Mouse (Mus musculus): ENCODE data around the gene Xpnpep2. TPM values are rescaled to one million over a fixed set of nuclear protein-coding genes. Genes with fewer than 3 reads are reported as not detected.

The Xpnpep2 gene
- 1 to 10 TPM in 1 of 2 experiments, under 1 TPM in 1; 0.49 to 1.7 TPM for total RNA-seq (2021)
- long read RNA-seq, experiment 1, partial matches to known transcripts: 0 of 1 reads
- long read RNA-seq, experiment 1, other reads (novel, unspliced or antisense): 0 of 1 reads
- long read RNA-seq, experiment 2, partial matches to known transcripts: 0 of 1 reads
- long read RNA-seq, experiment 2, other reads (novel, unspliced or antisense): 0 of 1 reads

DNA sequence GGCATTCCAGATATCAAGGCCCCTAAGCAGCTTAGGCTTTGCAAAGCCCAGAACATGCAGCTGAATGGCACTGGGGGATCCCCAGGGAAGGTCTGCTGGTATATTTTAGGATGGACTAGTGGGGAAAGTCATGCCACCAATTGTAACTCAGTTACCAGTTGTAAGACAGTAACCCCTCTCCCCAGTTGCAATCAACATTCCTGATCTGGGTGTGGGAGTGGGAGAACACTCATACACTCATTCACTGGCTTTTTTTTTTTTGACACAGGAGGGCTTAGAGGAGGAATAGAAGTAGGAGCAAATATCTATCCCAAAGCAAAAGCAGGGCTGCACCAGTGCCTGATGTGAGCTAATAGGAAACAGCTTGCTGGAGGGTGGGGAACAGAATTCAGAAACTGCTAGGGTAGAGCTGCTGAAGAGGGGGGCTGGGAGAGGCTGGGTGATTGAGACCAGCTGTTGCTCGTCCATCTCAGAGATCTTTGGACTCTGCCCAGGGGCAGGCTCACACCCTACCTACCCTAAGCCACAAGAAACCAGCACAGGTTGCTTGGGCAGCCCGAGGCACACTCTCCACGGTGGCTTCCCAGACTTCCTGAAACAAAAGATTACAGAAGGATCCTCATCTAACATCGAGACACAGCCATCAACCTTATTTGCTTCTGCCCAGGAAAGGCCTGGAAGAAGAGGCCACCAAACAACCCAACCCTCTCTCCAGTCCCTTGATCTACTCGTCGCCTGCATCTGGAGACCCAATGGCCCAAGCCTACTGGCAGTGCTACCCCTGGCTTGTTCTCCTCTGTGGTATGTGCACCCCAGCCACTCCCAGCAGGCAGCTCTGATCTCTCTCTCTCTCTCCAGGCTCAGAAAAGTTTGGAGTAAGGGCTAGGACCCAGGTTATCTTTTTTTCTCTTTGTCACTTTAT, at the start of gene Xpnpep2:
Gene Xpnpep2 (plus strand): TSS at position 332 of the 922 bp plus-strand sequence.
- peak; percentile 35 for DNase-seq
- intact Hi-C loops (cut with DNase I; ENCODE audit: low total_unique reads): no loop called here

DNA sequence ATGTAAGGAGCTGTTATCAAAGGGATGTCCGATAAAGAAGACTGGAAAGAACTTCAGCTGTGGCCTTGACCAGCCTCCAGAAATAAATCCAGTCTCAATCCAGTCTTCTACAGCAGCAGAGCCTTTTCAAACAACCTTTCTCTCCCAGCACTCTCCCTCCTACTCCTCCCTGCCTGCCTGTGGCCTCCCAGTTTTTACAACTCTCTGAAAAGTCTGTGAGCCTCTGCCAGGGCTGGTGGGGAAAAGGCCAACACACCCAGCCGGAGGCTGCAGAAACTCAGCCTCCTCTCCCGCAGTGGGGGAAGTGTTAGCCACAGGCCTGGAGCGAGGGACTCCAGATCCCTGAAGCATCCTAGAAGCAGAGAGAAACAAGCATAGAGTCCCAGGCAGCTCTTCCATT, 46.0 kb upstream of the Xpnpep2 start:
- DNase-seq: no peak
- intact Hi-C loops (cut with DNase I; ENCODE audit: low total_unique reads): no loop called here

DNA sequence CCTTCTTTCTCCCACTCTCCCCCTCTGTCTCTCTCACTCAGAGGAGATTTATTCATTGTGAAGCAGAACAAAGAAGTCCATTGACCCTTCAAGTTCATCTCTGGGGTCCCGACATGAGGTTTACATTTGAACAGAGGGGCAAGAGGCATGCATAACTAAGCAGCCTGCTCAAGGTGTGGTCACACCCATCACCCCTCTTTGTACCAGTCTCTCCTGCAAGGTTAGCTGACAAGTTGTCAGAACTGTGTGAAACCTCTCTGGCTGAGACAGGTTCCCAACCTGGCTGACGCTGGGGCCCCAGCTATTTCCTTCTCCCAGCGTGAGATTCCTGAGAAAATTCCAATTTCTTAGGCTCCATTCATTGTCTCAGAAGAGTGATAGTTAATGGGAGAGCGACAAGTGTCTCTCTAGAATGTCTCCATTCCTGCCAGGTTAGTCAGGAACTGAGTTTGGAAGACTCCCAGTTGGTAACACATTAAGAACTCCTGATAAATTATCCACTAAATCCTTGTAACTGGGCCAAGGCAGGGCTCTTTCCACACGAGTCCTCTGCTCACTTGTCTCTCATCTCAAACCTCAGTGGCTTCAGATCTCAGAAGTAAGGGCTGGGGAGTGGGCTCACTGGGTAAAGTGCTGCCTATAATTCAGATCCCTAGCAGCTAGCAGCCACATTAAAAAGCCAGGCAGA, 44.2 kb upstream of the Xpnpep2 start:
- intact Hi-C loops (cut with DNase I; ENCODE audit: low total_unique reads): no loop called here
- no peak for DNase-seq

- intact Hi-C loops (cut with DNase I; ENCODE audit: low total_unique reads): no loop called here
- DNase-seq: no peak
Measured at GRCm38 (mm10) chrX:48066891-48067290, 41.6 kb upstream of the Xpnpep2 start.

DNA sequence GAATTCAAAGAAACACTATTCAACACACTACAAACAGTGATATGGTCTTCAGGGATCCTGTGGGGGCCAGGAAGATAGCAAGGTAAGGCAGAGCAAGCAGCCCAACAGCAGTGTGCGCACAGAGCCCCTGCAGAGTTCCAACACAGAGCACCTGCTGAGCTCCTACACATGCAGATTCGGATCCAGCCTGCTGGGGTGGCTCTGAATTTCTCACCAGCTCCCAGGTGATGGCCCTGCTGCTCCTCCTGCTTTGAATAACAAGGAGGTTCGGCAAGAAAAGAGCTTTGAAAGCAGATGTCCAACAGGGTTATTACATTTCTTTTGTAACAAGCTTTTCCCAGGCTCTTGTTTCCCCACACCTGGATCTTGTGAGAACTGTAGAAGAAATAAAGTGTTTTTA, 36.6 kb upstream of the Xpnpep2 start:
- intact Hi-C loops (cut with DNase I; ENCODE audit: low total_unique reads): no loop called here
- DNase-seq: no peak

DNA sequence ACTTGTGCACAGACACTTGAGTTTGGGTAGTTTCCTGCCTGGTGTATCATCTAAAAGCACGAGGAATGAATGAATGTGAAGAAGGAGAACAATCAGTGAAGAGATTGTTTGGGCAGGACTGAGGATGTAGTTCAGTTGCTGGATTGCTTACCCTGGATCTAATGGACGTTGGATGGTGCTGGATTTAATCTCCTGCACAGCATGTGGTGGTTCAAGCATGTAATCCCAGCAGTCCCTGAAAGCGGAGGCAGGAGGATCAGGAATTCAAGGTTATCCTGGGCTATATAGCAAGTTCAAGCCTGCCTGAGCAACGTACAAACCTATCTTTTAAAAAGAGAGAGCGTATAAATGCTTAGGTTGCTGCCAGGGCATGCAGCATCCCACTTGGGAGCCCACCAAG, 36.1 kb upstream of the Xpnpep2 start:
- intact Hi-C loops (cut with DNase I; ENCODE audit: low total_unique reads): no loop called here
- DNase-seq: no peak

GRCm38 (mm10) chrX:48074691-48075090, 33.8 kb upstream of the Xpnpep2 start:
- intact Hi-C loops (cut with DNase I; ENCODE audit: low total_unique reads): no loop called here
- DNase-seq: no peak

DNA sequence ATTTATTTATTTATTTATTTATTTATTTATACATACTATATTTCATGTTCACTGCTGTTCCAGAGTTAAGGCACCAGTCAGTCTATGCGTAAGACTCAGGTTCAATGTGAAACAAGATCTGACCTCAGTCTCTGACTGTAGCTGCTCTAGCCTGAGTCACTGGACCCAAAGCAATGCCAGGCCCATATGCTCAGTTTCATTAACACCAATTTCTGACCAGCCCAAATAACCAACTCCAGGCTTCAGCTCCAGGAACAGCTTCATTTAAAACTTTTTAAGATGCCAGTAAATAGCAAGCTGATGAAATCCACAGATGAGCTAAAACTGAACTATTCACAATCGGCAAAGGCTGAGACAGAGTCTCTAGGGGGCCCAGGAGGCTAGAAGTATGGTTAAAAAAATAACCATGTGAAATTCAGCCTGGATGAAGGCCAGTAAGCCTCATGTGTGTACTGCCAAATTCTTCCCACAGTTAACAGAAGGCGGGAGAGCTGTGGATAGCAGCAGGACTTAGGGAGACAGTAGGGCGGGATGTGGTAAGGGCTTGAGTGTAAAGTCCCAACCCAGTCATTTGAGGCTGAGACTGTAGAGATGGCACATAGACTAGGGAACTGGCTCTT, 31.6 kb upstream of the Xpnpep2 start:
- intact Hi-C loops (cut with DNase I; ENCODE audit: low total_unique reads): no loop called here
- DNase-seq: peak; percentile 10

DNA sequence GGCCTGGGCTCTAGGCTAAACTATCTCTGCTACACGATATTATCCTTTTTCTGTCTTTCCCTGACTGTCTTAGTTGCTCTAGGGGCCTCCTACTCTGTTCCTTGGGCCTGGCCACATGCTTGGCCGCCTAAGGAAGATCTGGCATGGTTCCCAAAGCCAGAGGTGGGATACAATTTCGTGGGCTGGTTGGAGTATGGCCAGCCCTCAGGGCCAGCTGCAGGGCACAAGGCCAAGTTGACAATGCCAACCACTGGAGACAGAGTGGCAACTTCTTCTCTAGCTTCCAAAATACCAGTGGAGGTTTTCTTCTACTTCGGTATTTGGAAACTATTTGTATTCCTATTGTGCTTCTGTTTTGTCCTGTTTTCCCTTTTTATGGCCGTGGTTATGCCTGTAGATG, 26.2 kb upstream of the Xpnpep2 start:
- no peak for DNase-seq
- intact Hi-C loops (cut with DNase I; ENCODE audit: low total_unique reads): no loop called here

- intact Hi-C loops (cut with DNase I; ENCODE audit: low total_unique reads): no loop called here
- DNase-seq: no peak
Measured at GRCm38 (mm10) chrX:48092129-48092528, 16.4 kb upstream of the Xpnpep2 start.

DNA sequence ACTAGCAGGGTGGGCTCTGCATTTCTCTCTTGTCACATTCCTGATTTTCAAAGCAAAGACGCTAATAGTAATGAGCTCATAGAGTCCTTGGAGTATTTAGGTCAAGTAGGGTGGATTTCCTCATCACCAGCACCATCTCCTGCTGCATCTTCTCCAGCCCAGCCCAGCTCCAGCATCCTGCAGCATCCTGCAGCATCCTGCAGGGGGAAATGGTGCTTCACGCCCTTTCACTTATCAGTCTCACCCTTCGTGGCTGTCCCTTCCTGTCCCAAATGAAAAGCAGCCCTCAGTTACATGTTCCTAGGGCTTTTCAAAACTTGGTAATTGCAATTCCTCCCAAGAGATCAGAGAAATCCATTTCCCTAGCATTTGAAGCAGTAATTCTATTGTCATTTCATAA, 15.0 kb upstream of the Xpnpep2 start:
- intact Hi-C loops (cut with DNase I; ENCODE audit: low total_unique reads): no loop called here
- DNase-seq: peak; percentile 23

DNA sequence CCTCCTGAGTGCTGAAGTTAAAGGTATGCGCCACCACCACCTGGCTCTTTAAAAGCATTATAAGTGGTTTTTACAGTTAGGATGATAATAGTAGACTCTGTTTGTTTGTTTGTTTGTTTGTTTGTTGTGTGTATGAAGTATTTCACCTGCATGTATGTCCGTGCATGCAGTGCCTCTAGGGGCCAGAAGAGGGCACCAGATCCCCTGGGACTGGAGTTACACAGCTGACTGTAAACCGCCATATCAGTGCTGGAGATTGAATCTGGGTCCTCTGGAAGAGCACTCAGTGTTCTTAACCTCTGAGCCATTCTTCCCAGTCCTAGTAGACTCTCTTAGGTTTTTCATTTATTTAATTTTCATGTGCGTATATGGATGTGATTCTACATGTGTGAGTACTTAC, 13.9 kb upstream of the Xpnpep2 start:
- DNase-seq: no peak
- intact Hi-C loops (cut with DNase I; ENCODE audit: low total_unique reads): loop anchor here (5.0 kb wide), 1 partner anchor 67 kb away; no protein-coding TSS in a partner anchor

GRCm38 (mm10) chrX:48096580-48096979, 11.9 kb upstream of the Xpnpep2 start:
- intact Hi-C loops (cut with DNase I; ENCODE audit: low total_unique reads): loop anchor here (5.0 kb wide), 1 partner anchor 69 kb away; no protein-coding TSS in a partner anchor
- no peak for DNase-seq

DNA sequence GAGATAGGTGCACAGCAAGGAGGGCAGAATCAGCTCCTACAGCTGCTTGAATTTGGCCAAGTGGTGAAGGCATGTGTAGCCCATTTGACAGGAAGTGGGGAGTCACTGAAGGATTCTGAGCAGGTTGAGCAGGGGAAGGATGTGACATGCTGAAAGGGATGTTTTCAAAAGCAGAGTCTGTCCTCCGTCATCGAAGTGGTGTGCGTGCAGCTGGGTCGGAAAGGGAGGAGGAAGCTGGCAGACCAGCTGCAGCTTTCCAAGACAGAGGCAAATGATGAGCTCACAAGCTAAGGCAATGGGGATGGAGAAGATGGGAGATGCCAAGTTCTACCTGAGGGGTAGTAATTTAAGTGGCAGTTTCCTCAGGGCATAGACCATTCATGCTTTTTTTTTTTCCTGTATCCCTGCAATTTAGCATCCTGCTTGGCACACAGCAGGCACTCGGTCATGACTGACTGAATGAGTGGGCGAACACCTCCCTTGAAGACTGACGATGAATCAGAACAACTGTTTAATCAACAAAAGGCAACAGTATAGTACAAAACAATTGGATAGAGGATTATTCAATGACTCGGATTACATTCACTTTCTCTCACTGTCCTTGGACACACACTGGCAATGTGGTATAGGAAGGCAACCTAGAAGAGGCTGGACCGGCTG, 9.9 kb upstream of the Xpnpep2 start:
- intact Hi-C loops (cut with DNase I; ENCODE audit: low total_unique reads): loop anchor here (5.0 kb wide), 1 partner anchor 71 kb away; no protein-coding TSS in a partner anchor
- no peak for DNase-seq

DNA sequence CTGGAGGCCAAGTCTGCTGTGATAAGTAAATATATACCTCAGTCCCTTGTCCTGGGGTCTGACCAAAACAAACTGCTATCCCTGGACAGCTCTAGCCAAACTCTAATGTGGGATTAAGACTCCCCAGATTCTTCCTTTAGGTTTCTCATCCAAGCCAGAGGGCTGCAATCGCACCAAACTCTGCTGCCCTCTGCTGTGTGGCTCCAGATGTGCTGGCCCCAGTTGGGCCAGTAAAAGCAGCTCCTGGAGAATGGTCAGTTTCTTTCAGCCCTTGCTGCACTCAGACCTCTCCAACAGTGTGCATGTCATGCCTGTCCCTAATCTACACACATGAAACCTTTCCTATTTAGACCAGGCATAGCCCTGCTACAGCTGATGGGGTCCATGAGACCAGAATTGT, 8.7 kb upstream of the Xpnpep2 start:
- intact Hi-C loops (cut with DNase I; ENCODE audit: low total_unique reads): loop anchor here (5.0 kb wide), 1 partner anchor 73 kb away; no protein-coding TSS in a partner anchor
- DNase-seq: peak; percentile 31

DNA sequence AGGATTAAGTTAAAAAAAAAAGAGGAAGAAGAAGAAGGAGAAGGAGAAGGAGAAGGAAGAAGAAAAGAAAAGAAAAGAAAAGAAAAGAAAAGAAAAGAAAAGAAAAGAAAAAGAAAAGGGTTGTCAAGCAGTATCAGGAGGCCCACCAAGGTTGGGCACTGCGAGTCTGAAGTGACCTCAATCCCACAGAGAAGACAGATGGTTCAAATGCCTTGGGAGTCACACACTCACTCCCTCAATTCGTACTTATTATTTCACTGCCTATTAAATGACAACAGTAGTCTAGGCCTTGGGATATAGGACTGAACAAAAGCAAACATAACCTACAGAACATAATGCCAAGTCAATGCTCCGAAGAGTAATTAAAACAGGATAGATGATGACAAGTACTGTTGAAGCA, 5.3 kb upstream of the Xpnpep2 start:
- intact Hi-C loops (cut with DNase I; ENCODE audit: low total_unique reads): no loop called here
- DNase-seq: no peak

GRCm38 (mm10) chrX:48104736-48105441, 3.6 kb upstream of the Xpnpep2 start:
- no peak for DNase-seq
- intact Hi-C loops (cut with DNase I; ENCODE audit: low total_unique reads): no loop called here

- DNase-seq: peak; percentile 21
- intact Hi-C loops (cut with DNase I; ENCODE audit: low total_unique reads): no loop called here
Measured at GRCm38 (mm10) chrX:48106226-48106625, 2.3 kb upstream of the Xpnpep2 start.

GRCm38 (mm10) chrX:48109316-48109655, 761 bp downstream of the Xpnpep2 start:
- intact Hi-C loops (cut with DNase I; ENCODE audit: low total_unique reads): no loop called here
- DNase-seq: no peak
